Mouse (Mus musculus): ENCODE measurements around the gene Rsl1d1.
"Not testable (repeated sequence)": the region's sequence is repeated elsewhere in the genome, so short reads cannot be mapped to it uniquely, and the experiment has no call there.

Gene Rsl1d1

DNA sequence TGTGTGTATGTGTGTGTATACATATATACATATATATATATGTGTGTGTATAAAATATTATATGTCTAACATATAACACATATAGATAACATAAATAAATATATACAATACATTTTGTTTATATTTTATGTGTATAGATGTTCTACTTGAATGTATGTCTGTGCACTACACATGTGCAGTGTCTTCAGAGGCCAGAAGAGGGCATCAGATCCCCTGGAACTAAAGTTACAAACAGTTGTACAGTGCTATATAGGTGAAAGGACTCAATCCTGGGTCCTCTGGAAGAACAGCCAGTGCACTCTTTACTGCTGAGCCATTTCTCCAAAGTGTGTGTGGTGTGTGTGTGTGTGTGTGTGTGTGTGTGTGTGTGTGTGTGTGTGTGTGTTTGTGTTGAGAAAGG is 48.6 kb downstream of the Rsl1d1 start:
- DNase-seq = no peak

- DNase-seq = not testable (repeated sequence)
Measured at GRCm38 (mm10) chr16:11143706-11144483, 59.2 kb downstream of the Rsl1d1 start.
